Mouse (Mus musculus) left cerebral cortex, adult 18-20 months (tissue): Measurements from ENCODE around the gene Dact1. TPM values are rescaled to one million over a fixed set of nuclear protein-coding genes. Genes with fewer than 3 reads are reported as not detected.

ENCODE experiments used
- DNase-seq, 2 experiments: peaks; one replicate each; pipeline ENCODE4 v3.0.0; 2021 to 2022; ENCODE audit warnings: low spot score in 2 of 2, mixed read lengths in 1 of 2
- long read RNA-seq, 2 experiments: library from polyadenylated mRNA; stranded (forward); transcript quantifications; one replicate each; pipeline ENCODE4 v2.0.0; 2021
- total RNA-seq, 2 experiments: library from RNA; stranded (reverse); gene quantifications; 2 replicates each; pipeline ENCODE4 v1.2.3; 2021

Dact1 gene
- 10 to 100 TPM in 1 of 2 experiments, 1 to 10 TPM in 1; 9.4 to 10.6 TPM for total RNA-seq
- long read RNA-seq, experiment 1, transcript Dact1-201 (4 exons, 3,650 nt), result major isoform, 8 of 14 reads
- long read RNA-seq, experiment 1, partial matches to known transcripts, result 0 of 14 reads
- long read RNA-seq, experiment 1, other reads (novel, unspliced or antisense), result 3 of 14 reads
- long read RNA-seq, experiment 2, transcript Dact1-201 (4 exons, 3,650 nt), result major isoform, 5 of 7 reads
- long read RNA-seq, experiment 2, partial matches to known transcripts, result 0 of 7 reads
- long read RNA-seq, experiment 2, other reads (novel, unspliced or antisense), result 1 of 7 reads

GRCm38 (mm10) chr12:71309581-71310067 lies at the start of gene Dact1:
Dact1 (plus strand) TSS chr12:71309884.
- peak; percentile 56 to 68 for DNase-seq

GRCm38 (mm10) chr12:71264211-71264610 lies 45.5 kb upstream of the Dact1 start:
- no peak for DNase-seq

GRCm38 (mm10) chr12:71269367-71269766 lies 40.3 kb upstream of the Dact1 start:
- no peak for DNase-seq

GRCm38 (mm10) chr12:71271131-71271530 lies 38.6 kb upstream of the Dact1 start:
- DNase-seq, result no peak

GRCm38 (mm10) chr12:71274519-71275237 lies 35.0 kb upstream of the Dact1 start:
- DNase-seq, result peak in 1 of 2 experiments; percentile 13

GRCm38 (mm10) chr12:71275906-71276595 lies 33.6 kb upstream of the Dact1 start:
- no peak for DNase-seq

- DNase-seq, result peak; percentile 4 to 27
Observed at GRCm38 (mm10) chr12:71279521-71280262, 30.0 kb upstream of the Dact1 start.

- DNase-seq, result no peak
Observed at GRCm38 (mm10) chr12:71281201-71281768, 28.4 kb upstream of the Dact1 start.

- DNase-seq, result no peak
Observed at GRCm38 (mm10) chr12:71285399-71285798, 24.3 kb upstream of the Dact1 start.

GRCm38 (mm10) chr12:71290460-71290859 lies 19.2 kb upstream of the Dact1 start:
- DNase-seq, result no peak

- no peak for DNase-seq
Observed at GRCm38 (mm10) chr12:71293960-71294942, 15.4 kb upstream of the Dact1 start.

GRCm38 (mm10) chr12:71296849-71297535 lies 12.7 kb upstream of the Dact1 start:
- no peak for DNase-seq

- DNase-seq, result peak; percentile 25 to 34
Observed at GRCm38 (mm10) chr12:71310068-71310931, 616 bp downstream of the Dact1 start.

GRCm38 (mm10) chr12:71311237-71311887 lies 1.7 kb downstream of the Dact1 start:
- DNase-seq, result peak; percentile 55 to 67

- DNase-seq, result no peak
Observed at GRCm38 (mm10) chr12:71318239-71318638, 8.6 kb downstream of the Dact1 start.

- no peak for DNase-seq
Observed at GRCm38 (mm10) chr12:71319536-71319935, 9.9 kb downstream of the Dact1 start.

GRCm38 (mm10) chr12:71332646-71333045 lies 23.0 kb downstream of the Dact1 start:
- no peak for DNase-seq
